Mouse (Mus musculus): ENCODE data around the gene Usmg5.

Usmg5 gene

GRCm38 (mm10) chr19:47057684-47058083, 32.8 kb downstream of the Usmg5 start:
- no peak for ATAC-seq (ENCODE audit: low TSS enrichment)

- no peak for ATAC-seq (ENCODE audit: low TSS enrichment)
Measured at GRCm38 (mm10) chr19:47053471-47053870, 37.0 kb downstream of the Usmg5 start.

GRCm38 (mm10) chr19:47052927-47053326, 37.5 kb downstream of the Usmg5 start:
- ATAC-seq (ENCODE audit: low TSS enrichment): no peak

- ATAC-seq (ENCODE audit: low TSS enrichment): peak; percentile 98
Measured at GRCm38 (mm10) chr19:47050271-47051032, 40.0 kb downstream of the Usmg5 start, which contains the start of gene Pcgf6. Gene Pcgf6, minus strand, starts transcription at chr19:47050906.

GRCm38 (mm10) chr19:47049840-47050239, 40.6 kb downstream of the Usmg5 start:
- ATAC-seq (ENCODE audit: low TSS enrichment): no peak

- no peak for ATAC-seq (ENCODE audit: low TSS enrichment)
Measured at GRCm38 (mm10) chr19:47049061-47049460, 41.4 kb downstream of the Usmg5 start.

GRCm38 (mm10) chr19:47047236-47047833, 43.1 kb downstream of the Usmg5 start:
- ATAC-seq (ENCODE audit: low TSS enrichment): no peak

- ATAC-seq (ENCODE audit: low TSS enrichment): no peak
Measured at GRCm38 (mm10) chr19:47046343-47046742, 44.1 kb downstream of the Usmg5 start.

GRCm38 (mm10) chr19:47043608-47044007, 46.8 kb downstream of the Usmg5 start:
- peak; percentile 60; the same call in 1 of the 2 replicates for ATAC-seq (ENCODE audit: low TSS enrichment)

- ATAC-seq (ENCODE audit: low TSS enrichment): peak; percentile 84; the same call in 1 of the 2 replicates
Measured at GRCm38 (mm10) chr19:47040720-47041473, 49.5 kb downstream of the Usmg5 start.

- ATAC-seq (ENCODE audit: low TSS enrichment): no peak
Measured at GRCm38 (mm10) chr19:47036596-47036995, 53.9 kb downstream of the Usmg5 start.

GRCm38 (mm10) chr19:47034916-47035315, 55.5 kb downstream of the Usmg5 start:
- ATAC-seq (ENCODE audit: low TSS enrichment): peak; percentile 97
